18 mouse cellular contexts compared by ENCODE assay signal in the genomic region with DNA sequence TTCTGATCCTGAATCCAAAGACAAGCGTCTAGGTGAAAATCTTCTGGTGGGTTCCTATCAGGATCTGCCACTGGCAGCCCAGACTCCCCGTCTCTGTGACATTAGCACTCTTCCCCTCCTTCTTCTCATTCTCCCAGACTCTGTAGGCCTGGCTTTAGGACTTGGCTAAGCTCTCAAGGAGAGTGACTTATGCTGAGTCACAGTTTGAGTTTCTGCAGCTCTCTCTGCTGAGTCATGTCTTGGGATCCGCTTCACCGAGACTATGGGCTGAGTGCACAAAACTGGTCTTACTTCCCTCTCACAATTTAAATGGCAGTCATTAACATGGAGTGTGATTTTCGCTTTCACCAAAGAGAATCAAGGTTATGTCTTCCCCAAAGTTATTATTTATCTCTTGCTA.
DNase-seq lines count a peak whose midpoint lies in the region; ATAC-seq and TF ChIP-seq lines count a peak whose summit lies in the region.
"Had no signal": no experiment of that assay in that cellular context is flagged by ENCODE, and none has a peak within 500 bp of the region (broad histone marks: within the 10 kb centered on the region; RNA-seq: fewer than 3 reads in every experiment).

No protein-coding gene starts in this region.

- no peaks in the 10 kb centered on the region for H3K9me3 ChIP-seq in limb, embryonic 11.5 days (ENCODE audit: control insufficient read depth, low read length)
- no peaks in the 10 kb centered on the region for H3K9me3 ChIP-seq in hindbrain, embryonic 14.5 days (ENCODE audit: control insufficient read depth, low read length)
- H3K9me3 ChIP-seq: embryonic facial prominence, embryonic 15.5 days; hindbrain, embryonic 15.5 days; liver, embryonic 13.5 days had no signal

- in situ Hi-C loops in Patski (cut with MboI; ENCODE audit: low pct_unique_long_range_greater_than_20kb) = no loop called here

- no peak for DNase-seq in frontal cortex, postnatal 14 days (ENCODE audit: low spot score in 2 of 2)
- no peak for DNase-seq in Patski (ENCODE audit: low read depth, low spot score)
- peak; percentile 12 for DNase-seq in limb, embryonic 11.5 days (ENCODE audit: low spot score)
- DNase-seq in kidney, postnatal 10 days = no peak
- DNase-seq in spleen, postnatal 4 days (ENCODE audit: low spot score in 2 of 2) = no peak
- no peak for DNase-seq in hindbrain, embryonic 14.5 days (ENCODE audit: low spot score)
- DNase-seq: cerebellum, adult 8-10 months; kidney, adult 18-20 months; kidney, postnatal 4 days; liver, embryonic 13.5 days had no signal

- no peaks in the 10 kb centered on the region for H3K79me2 ChIP-seq in C2C12 (ENCODE audit: control insufficient read depth, insufficient read depth)

- ATAC-seq in frontal cortex, adult (ENCODE audit: low TSS enrichment) = peak; percentile 97
- ATAC-seq in Patski = peak; percentile 80
- ATAC-seq in limb, embryonic 11.5 days (ENCODE audit: insufficient number of reproducible peaks, low FRiP score, low TSS enrichment, low read depth) = no peak
- no peak for ATAC-seq in hindbrain, embryonic 14.5 days (ENCODE audit: low FRiP score)
- ATAC-seq: CD4-positive, CD25-positive, alpha-beta regulatory T cell, adult 4 months; forebrain, embryonic 13.5 days; lung, postnatal 0 days had no signal

- H3K9ac ChIP-seq in limb, embryonic 11.5 days (ENCODE audit: low read length) = no peak overlapping the region
- H3K9ac ChIP-seq in hindbrain, embryonic 14.5 days = no peak overlapping the region
- H3K9ac ChIP-seq: embryonic facial prominence, embryonic 15.5 days; forebrain, embryonic 13.5 days; hindbrain, embryonic 15.5 days; liver, embryonic 13.5 days; neural tube, embryonic 13.5 days had no signal

- no peaks in the 10 kb centered on the region for H3K4me1 ChIP-seq in limb, embryonic 11.5 days (ENCODE audit: control insufficient read depth, insufficient read depth, low read length)
- H3K4me1 ChIP-seq in hindbrain, embryonic 14.5 days (replicated peaks; ENCODE audit: control insufficient read depth, insufficient read depth, low read length) = no peaks in the 10 kb centered on the region
- H3K4me1 ChIP-seq: embryonic facial prominence, embryonic 15.5 days; forebrain, embryonic 13.5 days; hindbrain, embryonic 15.5 days; liver, embryonic 13.5 days; neural tube, embryonic 13.5 days had no signal

- 75% methylated on average over 5 of the region's 5 CpGs for WGBS in limb, embryonic 11.5 days
- WGBS in hindbrain, embryonic 14.5 days = 87% methylated on average over 5 of the region's 5 CpGs

- H3K4me2 ChIP-seq in limb, embryonic 11.5 days (ENCODE audit: low read depth, severe bottlenecking) = no peak overlapping the region
- H3K4me2 ChIP-seq in hindbrain, embryonic 14.5 days (replicated peaks) = no peak overlapping the region
- H3K4me2 ChIP-seq: embryonic facial prominence, embryonic 15.5 days; forebrain, embryonic 13.5 days; hindbrain, embryonic 15.5 days; liver, embryonic 13.5 days; neural tube, embryonic 13.5 days had no signal

- TF ChIP-seq CTCF in C2C12 (IDR thresholded peaks at IDR 0.05; ENCODE audit: control insufficient read depth, insufficient read depth, insufficient read length) (no peak), Patski (IDR thresholded peaks at IDR 0.05) (no peak)

- H3ac ChIP-seq in C2C12 (ENCODE audit: control insufficient read depth, insufficient read length, low read depth) = no peak overlapping the region

- no peaks in the 10 kb centered on the region for H3K36me3 ChIP-seq in C2C12 (ENCODE audit: control insufficient read depth, insufficient read depth)
- H3K36me3 ChIP-seq in limb, embryonic 11.5 days (ENCODE audit: control insufficient read depth, insufficient read depth, low read length) = no peaks in the 10 kb centered on the region
- H3K36me3 ChIP-seq in hindbrain, embryonic 14.5 days (replicated peaks; ENCODE audit: control insufficient read depth, insufficient read depth) = no peaks in the 10 kb centered on the region
- H3K36me3 ChIP-seq: embryonic facial prominence, embryonic 15.5 days; hindbrain, embryonic 15.5 days; liver, embryonic 13.5 days; neural tube, embryonic 13.5 days had no signal

- H3K79me3 ChIP-seq in C2C12 (ENCODE audit: low read depth) = no peaks in the 10 kb centered on the region

- H3K27me3 ChIP-seq in C2C12 (ENCODE audit: control insufficient read depth, insufficient read depth, insufficient read length) = no peaks in the 10 kb centered on the region
- H3K27me3 ChIP-seq in Patski = peaks cover 15% of the 10 kb centered on the region
- no peaks in the 10 kb centered on the region for H3K27me3 ChIP-seq in limb, embryonic 11.5 days (ENCODE audit: control insufficient read depth, insufficient read depth, low read length)
- no peaks in the 10 kb centered on the region for H3K27me3 ChIP-seq in hindbrain, embryonic 14.5 days (ENCODE audit: control insufficient read depth, insufficient read depth, low read length)
- H3K27me3 ChIP-seq: embryonic facial prominence, embryonic 15.5 days; forebrain, embryonic 13.5 days; hindbrain, embryonic 15.5 days; liver, embryonic 13.5 days; neural tube, embryonic 13.5 days had no signal

- POLR2A ChIA-PET in Patski (lab: Charles Lee) = no interaction called here

- no peak overlapping the region for H3K4me3 ChIP-seq in C2C12 (ENCODE audit: insufficient read depth, poor library complexity, severe bottlenecking)
- no peak overlapping the region for H3K4me3 ChIP-seq in limb, embryonic 11.5 days (ENCODE audit: low read depth, low read length)
- H3K4me3 ChIP-seq in hindbrain, embryonic 14.5 days (replicated peaks; ENCODE audit: low read length) = no peak overlapping the region
- H3K4me3 ChIP-seq: embryonic facial prominence, embryonic 15.5 days; forebrain, embryonic 13.5 days; hindbrain, embryonic 15.5 days; liver, embryonic 13.5 days; neural tube, embryonic 13.5 days had no signal

- CTCF ChIA-PET in Patski (lab: Charles Lee) = interaction anchor here (2.1 kb wide), 1 partner anchor 10 kb away, joined by 7 read pairs; no protein-coding TSS in a partner anchor

- no peak overlapping the region for H3K27ac ChIP-seq in limb, embryonic 11.5 days (replicated peaks; ENCODE audit: low read depth, low read length)
- H3K27ac ChIP-seq in hindbrain, embryonic 14.5 days = no peak overlapping the region
- H3K27ac ChIP-seq: embryonic facial prominence, embryonic 15.5 days; forebrain, embryonic 13.5 days; hindbrain, embryonic 15.5 days; liver, embryonic 13.5 days; neural tube, embryonic 13.5 days had no signal

TF ChIP-seq in C2C12, 6 proteins besides CTCF, POLR2A, EP300 and RAD21:
- no peak for TF ChIP-seq CEBPB (IDR thresholded peaks at IDR 0.05; ENCODE audit: low read depth)
- TF ChIP-seq MYOD1 (IDR thresholded peaks at IDR 0.05; ENCODE audit: control insufficient read depth, insufficient read length, low read depth) = no peak
- no peak for TF ChIP-seq USF1 (IDR thresholded peaks at IDR 0.05; ENCODE audit: low read depth)
- peak; percentile 36 for TF ChIP-seq FOSL1 (IDR thresholded peaks at IDR 0.05; ENCODE audit: insufficient read depth, low read length, poor library complexity, severe bottlenecking)
- no peak for TF ChIP-seq MYOG (IDR thresholded peaks at IDR 0.05; ENCODE audit: control insufficient read depth, extremely low read depth, insufficient read length)
- no peak for TF ChIP-seq MAX (IDR thresholded peaks at IDR 0.05)

Comparison
In these comparisons a context has a peak if more than half of its experiments do, and no peak if none do; other contexts are left out.
1. ATAC-seq: peak in frontal cortex, adult (single experiment) and Patski (single experiment); none in limb, embryonic 11.5 days (single experiment) and hindbrain, embryonic 14.5 days (single experiment).